Mouse (Mus musculus) lung, postnatal 0 days (tissue): ENCODE data around the gene Dlg2.

Source experiments
- CTCF ChIP-seq: IDR thresholded peaks from 2 replicates; pipeline ENCODE4 v1.5.1; 2016; ENCODE audit warnings: antibody characterized with exemption, mild to moderate bottlenecking
- EP300 ChIP-seq: IDR thresholded peaks from 2 replicates; pipeline ENCODE4 v1.6.1; 2016; ENCODE audit warnings: antibody characterized with exemption, mild to moderate bottlenecking, control low read depth

- no peak for TF ChIP-seq CTCF
- TF ChIP-seq EP300: no peak
These were observed 182.1 kb downstream of the Dlg2 start for GRCm38 (mm10) chr7:90658593-90658992.
